Mouse (Mus musculus) limb, embryonic 11.5 days (tissue): ENCODE results near the gene Plb1. TPM values are rescaled to one million over a fixed set of nuclear protein-coding genes. Genes with fewer than 3 reads are reported as not detected.

Source experiments
- ATAC-seq: fragments of 200-750 bp; cut with Nextera tagmentation; 2 replicates; pipeline ENCODE4 v1.8.0; 2017; ENCODE audit warnings: low read depth; ENCODE audit not compliant: insufficient number of reproducible peaks, low FRiP score, low TSS enrichment
- DNase-seq: peaks from one replicate; pipeline ENCODE4 v3.0.0-alpha.2; 2015; ENCODE audit warnings: low spot score
- H3K27ac ChIP-seq: fragments of 300-500 bp; sonication (generic); replicated peaks from 2 replicates; pipeline ENCODE4 v1.5.1; 2014; ENCODE audit warnings: low read depth, mild to moderate bottlenecking, low read length
- H3K27me3 ChIP-seq: fragments of 300-500 bp; sonication (generic); 2 replicates; pipeline ENCODE4 v1.6.1; 2014; ENCODE audit warnings: mild to moderate bottlenecking, low read length, mixed read lengths; ENCODE audit not compliant: control insufficient read depth, insufficient read depth
- H3K36me3 ChIP-seq: fragments of 300-500 bp; sonication (generic); 2 replicates; pipeline ENCODE4 v1.6.1; 2014; ENCODE audit warnings: mild to moderate bottlenecking, low read length, moderate library complexity, mixed read lengths; ENCODE audit not compliant: control insufficient read depth, insufficient read depth
- H3K4me1 ChIP-seq: fragments of 300-500 bp; sonication (generic); 2 replicates; pipeline ENCODE4 v1.6.1; 2014; ENCODE audit warnings: low read length, mixed read lengths; ENCODE audit not compliant: control insufficient read depth, insufficient read depth
- H3K4me2 ChIP-seq: fragments of 300-500 bp; sonication (generic); 2 replicates; pipeline ENCODE4 v1.6.1; 2014; ENCODE audit warnings: low read depth, mild to moderate bottlenecking, moderate library complexity; ENCODE audit not compliant: severe bottlenecking
- H3K4me3 ChIP-seq: fragments of 300-500 bp; sonication (generic); 2 replicates; pipeline ENCODE4 v1.5.1; 2014; ENCODE audit warnings: low read depth, low read length
- H3K9ac ChIP-seq: fragments of 300-500 bp; sonication (generic); 2 replicates; pipeline ENCODE4 v1.6.1; 2014; ENCODE audit warnings: mild to moderate bottlenecking, low read length
- H3K9me3 ChIP-seq: fragments of 300-500 bp; sonication (generic); 2 replicates; pipeline ENCODE4 v1.6.1; 2016; ENCODE audit warnings: low read length; ENCODE audit not compliant: control insufficient read depth
- WGBS: fragments of 180-500 bp; shearing (Covaris S2); extraction: QIAGEN DNeasy Blood & Tissue Kit; methylation state at CpG from one replicate; pipeline ENCODE4 v1.1.7; 2014; 5-methylcytosine and 5-hydroxymethylcytosine counted together
- polyA plus RNA-seq: library from polyadenylated mRNA; unstranded; fragments of >200 nt; fragmentation: Nextera tagmentation; extraction: Ambion mirVana; gene quantifications from 2 replicates; pipeline ENCODE4 v1.2.1, GENCODE M21; 2014

The Plb1 gene
- polyA plus RNA-seq, 1 experiment from 2014 or later = not detected

- Histone ChIP-seq H3K4me2 (no peak overlapping the region), H3K9ac (no peak overlapping the region), H3K4me1 (no peaks in the 10 kb centered on the region), H3K9me3 (no peaks in the 10 kb centered on the region), H3K27me3 (no peaks in the 10 kb centered on the region), H3K4me3 (no peak overlapping the region), H3K36me3 (no peaks in the 10 kb centered on the region), H3K27ac (no peak overlapping the region)
- ATAC-seq (no peak), DNase-seq (no peak)
- WGBS = 82% methylated on average over 5 of the region's 5 CpGs
Measured at GRCm38 (mm10) chr5:32342711-32343285, 110.3 kb downstream of the Plb1 start.

- Histone ChIP-seq H3K27ac (no peak overlapping the region), H3K4me3 (no peak overlapping the region), H3K4me2 (no peak overlapping the region), H3K9ac (no peak overlapping the region), H3K27me3 (no peaks in the 10 kb centered on the region), H3K36me3 (no peaks in the 10 kb centered on the region), H3K4me1 (no peaks in the 10 kb centered on the region), H3K9me3 (no peaks in the 10 kb centered on the region)
- 61% methylated on average over 10 of the region's 10 CpGs for WGBS
- no peak for DNase-seq
- ATAC-seq = no peak
Measured at GRCm38 (mm10) chr5:32346025-32346912, 113.8 kb downstream of the Plb1 start.

GRCm38 (mm10) chr5:32349718-32350117 is 117.2 kb downstream of the Plb1 start:
- H3K4me2 ChIP-seq = no peak overlapping the region
- no peaks in the 10 kb centered on the region for H3K4me1 ChIP-seq
- H3K36me3 ChIP-seq = no peaks in the 10 kb centered on the region
- H3K27me3 ChIP-seq = no peaks in the 10 kb centered on the region
- DNase-seq = no peak
- no peak for ATAC-seq
- H3K4me3 ChIP-seq = no peak overlapping the region
- no peak overlapping the region for H3K27ac ChIP-seq
- 61% methylated on average over 3 of the region's 3 CpGs for WGBS
- no peaks in the 10 kb centered on the region for H3K9me3 ChIP-seq
- H3K9ac ChIP-seq = no peak overlapping the region

GRCm38 (mm10) chr5:32350551-32351256 is 118.2 kb downstream of the Plb1 start:
- Histone ChIP-seq H3K9me3 (no peaks in the 10 kb centered on the region), H3K36me3 (no peaks in the 10 kb centered on the region), H3K4me2 (no peak overlapping the region), H3K9ac (no peak overlapping the region), H3K4me3 (no peak overlapping the region), H3K27me3 (no peaks in the 10 kb centered on the region), H3K4me1 (no peaks in the 10 kb centered on the region), H3K27ac (no peak overlapping the region)
- no peak for ATAC-seq
- WGBS = 85% methylated on average over 3 of the region's 3 CpGs
- no peak for DNase-seq

GRCm38 (mm10) chr5:32351721-32352465 is 119.4 kb downstream of the Plb1 start:
- Histone ChIP-seq H3K27me3 (no peaks in the 10 kb centered on the region), H3K9me3 (no peaks in the 10 kb centered on the region), H3K9ac (no peak overlapping the region), H3K36me3 (no peaks in the 10 kb centered on the region), H3K4me3 (no peak overlapping the region), H3K4me1 (no peaks in the 10 kb centered on the region), H3K27ac (no peak overlapping the region), H3K4me2 (no peak overlapping the region)
- ATAC-seq (no peak), DNase-seq (no peak)
- 77% methylated on average over 4 of the region's 4 CpGs for WGBS

- ATAC-seq (no peak), DNase-seq (no peak)
- H3K9me3 ChIP-seq = no peaks in the 10 kb centered on the region
- no peaks in the 10 kb centered on the region for H3K36me3 ChIP-seq
- no peaks in the 10 kb centered on the region for H3K4me1 ChIP-seq
- 91% methylated on average over 3 of the region's 3 CpGs for WGBS
- H3K9ac ChIP-seq = no peak overlapping the region
- no peak overlapping the region for H3K4me2 ChIP-seq
- H3K4me3 ChIP-seq = no peak overlapping the region
- H3K27ac ChIP-seq = no peak overlapping the region
- no peaks in the 10 kb centered on the region for H3K27me3 ChIP-seq
Measured at GRCm38 (mm10) chr5:32352845-32353244, 120.3 kb downstream of the Plb1 start.

- Histone ChIP-seq H3K9ac (no peak overlapping the region), H3K27ac (no peak overlapping the region), H3K9me3 (no peaks in the 10 kb centered on the region), H3K4me1 (no peaks in the 10 kb centered on the region), H3K36me3 (no peaks in the 10 kb centered on the region), H3K4me3 (no peak overlapping the region), H3K4me2 (no peak overlapping the region), H3K27me3 (no peaks in the 10 kb centered on the region)
- ATAC-seq (no peak), DNase-seq (no peak)
- 77% methylated on average over 2 of the region's 2 CpGs for WGBS
Measured at GRCm38 (mm10) chr5:32353280-32353679, 120.8 kb downstream of the Plb1 start.

GRCm38 (mm10) chr5:32360511-32360910 is 128.0 kb downstream of the Plb1 start:
- ATAC-seq (no peak), DNase-seq (no peak)
- Histone ChIP-seq H3K4me1 (no peaks in the 10 kb centered on the region), H3K36me3 (no peaks in the 10 kb centered on the region), H3K9me3 (no peaks in the 10 kb centered on the region), H3K27ac (no peak overlapping the region), H3K4me3 (no peak overlapping the region), H3K27me3 (no peaks in the 10 kb centered on the region), H3K9ac (no peak overlapping the region), H3K4me2 (no peak overlapping the region)
- 81% methylated on average over 4 of the region's 4 CpGs for WGBS
